Mouse (Mus musculus) urinary bladder, postnatal 10 days (tissue): Measurements from ENCODE around the gene Scrn2.

Experiments used
- DNase-seq: peaks from one replicate; pipeline ENCODE4 v3.0.0; 2022; ENCODE audit warnings: low spot score

The Scrn2 gene

GRCm38 (mm10) chr11:97029686-97030417 is at the start of gene Scrn2:
Gene Scrn2 (plus strand): TSS chr11:97029938.
- DNase-seq, result no peak

DNA sequence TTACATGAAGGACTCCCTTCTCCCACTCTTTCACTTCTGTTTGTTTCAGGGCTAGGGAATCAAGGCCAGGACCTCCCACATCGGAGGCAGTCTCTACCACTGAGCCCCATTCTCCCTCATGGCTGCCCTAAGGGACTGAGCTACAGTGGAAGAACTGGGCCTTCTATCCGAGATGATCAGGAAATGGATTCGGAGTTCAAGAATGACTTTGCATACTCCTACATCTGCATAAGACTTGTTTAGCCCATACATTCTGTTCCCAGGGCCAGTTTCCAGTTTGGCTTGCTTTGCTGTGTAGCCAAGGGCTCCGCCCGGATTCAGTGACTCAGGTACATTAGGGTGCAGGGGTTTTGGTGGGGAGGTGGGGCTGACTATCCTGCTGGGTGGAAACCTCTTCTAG is 49.7 kb upstream of the Scrn2 start:
- no peak for DNase-seq

DNA sequence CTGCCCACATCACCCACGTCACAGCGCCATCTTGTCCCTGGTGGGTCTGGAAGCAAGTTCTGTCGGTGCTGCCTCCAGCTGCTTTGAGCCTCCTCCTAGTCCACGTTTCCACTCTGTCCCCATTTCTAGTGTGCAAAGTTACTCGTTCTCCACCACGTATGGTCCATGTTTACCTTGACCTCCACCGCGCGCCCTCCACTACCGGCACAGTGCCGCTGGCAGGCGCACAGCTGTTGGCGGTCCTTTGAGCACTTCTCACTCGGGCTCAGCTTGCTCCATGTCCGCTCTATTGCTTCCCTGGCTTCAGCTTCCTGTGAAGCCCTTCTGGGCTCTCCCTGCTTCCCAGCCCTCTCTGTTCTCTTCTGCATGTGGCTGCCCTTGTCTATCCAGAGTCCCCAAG is 48.3 kb upstream of the Scrn2 start:
- no peak for DNase-seq

- peak; percentile 34 for DNase-seq
Measured at GRCm38 (mm10) chr11:96982355-96982754, 47.4 kb upstream of the Scrn2 start.

GRCm38 (mm10) chr11:96982859-96983258 is 46.9 kb upstream of the Scrn2 start, which contains the start of gene Sp2:
Gene Sp2 (minus strand): TSS chr11:96982959.
- no peak for DNase-seq

DNA sequence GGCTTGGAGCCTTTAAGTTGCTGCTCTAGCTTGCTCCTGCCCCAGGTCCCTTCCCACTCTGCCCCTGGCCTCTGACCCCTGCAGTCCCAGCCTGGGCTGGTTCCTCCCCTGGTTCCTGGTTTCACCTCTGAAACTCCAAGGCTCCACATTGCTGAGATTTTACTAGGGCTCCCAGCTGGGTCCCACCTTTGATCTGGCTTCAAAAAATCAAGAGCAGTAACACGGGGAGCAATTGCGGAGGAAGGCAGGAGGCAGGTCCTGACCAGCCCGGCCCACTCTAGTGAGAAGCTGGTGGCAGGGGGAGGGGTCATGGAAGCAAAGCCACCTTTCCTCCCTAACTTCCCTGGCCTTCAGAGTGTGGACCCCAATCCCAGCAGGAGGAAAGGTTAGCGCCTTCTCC is 44.8 kb upstream of the Scrn2 start:
- no peak for DNase-seq

GRCm38 (mm10) chr11:96986463-96986862 is 43.3 kb upstream of the Scrn2 start:
- no peak for DNase-seq

DNA sequence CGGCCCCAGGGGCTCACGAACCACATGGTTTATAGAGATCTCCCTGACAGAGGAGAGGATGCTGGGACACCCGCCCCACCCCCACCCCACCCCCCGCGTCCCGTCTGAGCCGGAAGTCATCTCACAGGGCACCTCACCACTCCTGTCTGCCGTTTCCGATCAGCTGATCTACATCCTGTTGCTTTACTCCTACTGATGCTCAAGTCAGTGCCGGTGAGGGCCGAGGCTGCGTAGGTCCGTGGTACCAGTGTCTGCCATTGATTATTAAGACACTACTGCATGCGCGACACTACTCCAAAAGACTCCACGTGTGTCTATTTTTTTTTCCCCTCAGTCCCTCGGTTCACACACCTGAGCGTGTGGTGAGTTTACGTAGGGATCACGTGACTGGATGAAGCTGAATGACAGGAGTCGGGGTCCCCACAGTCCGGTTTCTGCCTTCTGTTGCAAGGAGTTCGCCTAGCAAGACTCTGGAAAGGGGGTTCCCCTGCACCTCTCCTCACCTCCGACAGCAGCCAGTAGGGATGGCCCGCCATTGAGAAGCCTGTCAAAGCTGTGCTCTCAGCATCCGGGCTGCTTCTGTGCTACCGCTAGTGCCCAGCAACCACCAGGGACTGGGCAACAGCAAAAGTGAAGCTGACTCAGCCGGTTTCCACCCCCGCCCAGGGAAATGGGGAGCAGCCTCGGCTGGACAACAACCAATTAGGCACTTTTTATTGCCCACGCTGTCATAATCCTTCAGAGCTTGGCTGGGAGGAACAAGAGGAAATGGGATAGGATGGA is 41.7 kb upstream of the Scrn2 start:
- DNase-seq, result no peak

GRCm38 (mm10) chr11:96991501-96991900 is 38.2 kb upstream of the Scrn2 start:
- DNase-seq, result no peak

DNA sequence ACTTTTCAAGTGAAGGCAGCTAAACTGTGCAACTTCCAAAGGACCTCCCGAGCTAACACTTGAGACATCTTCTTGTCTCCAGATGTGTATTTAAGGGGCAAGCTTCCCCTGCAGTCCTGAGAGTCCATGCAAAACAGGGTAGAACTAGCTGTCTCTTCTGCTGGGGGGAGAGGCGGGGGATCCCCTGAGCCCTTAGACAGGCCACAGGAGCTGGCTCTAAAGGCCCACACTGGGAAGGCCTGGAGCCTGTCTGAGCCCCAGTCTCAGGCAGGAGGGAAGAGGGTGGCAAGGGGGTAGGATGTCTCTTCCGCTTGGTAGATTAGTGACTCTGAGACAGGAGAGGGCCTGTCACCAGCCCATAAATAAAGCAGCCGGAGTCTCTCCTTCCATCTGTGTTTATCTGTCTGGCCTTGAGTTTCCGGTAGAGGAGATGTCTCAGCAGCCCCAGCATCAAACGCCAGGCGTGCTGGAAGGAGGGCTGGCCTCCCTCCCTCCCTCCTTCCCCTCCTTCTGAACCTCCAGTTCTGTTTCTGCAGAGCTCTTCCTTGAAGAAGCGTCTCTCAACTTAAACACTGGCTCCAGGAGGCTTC is 36.9 kb upstream of the Scrn2 start:
- no peak for DNase-seq

- DNase-seq, result no peak
Measured at GRCm38 (mm10) chr11:96995031-96995430, 34.7 kb upstream of the Scrn2 start.

DNA sequence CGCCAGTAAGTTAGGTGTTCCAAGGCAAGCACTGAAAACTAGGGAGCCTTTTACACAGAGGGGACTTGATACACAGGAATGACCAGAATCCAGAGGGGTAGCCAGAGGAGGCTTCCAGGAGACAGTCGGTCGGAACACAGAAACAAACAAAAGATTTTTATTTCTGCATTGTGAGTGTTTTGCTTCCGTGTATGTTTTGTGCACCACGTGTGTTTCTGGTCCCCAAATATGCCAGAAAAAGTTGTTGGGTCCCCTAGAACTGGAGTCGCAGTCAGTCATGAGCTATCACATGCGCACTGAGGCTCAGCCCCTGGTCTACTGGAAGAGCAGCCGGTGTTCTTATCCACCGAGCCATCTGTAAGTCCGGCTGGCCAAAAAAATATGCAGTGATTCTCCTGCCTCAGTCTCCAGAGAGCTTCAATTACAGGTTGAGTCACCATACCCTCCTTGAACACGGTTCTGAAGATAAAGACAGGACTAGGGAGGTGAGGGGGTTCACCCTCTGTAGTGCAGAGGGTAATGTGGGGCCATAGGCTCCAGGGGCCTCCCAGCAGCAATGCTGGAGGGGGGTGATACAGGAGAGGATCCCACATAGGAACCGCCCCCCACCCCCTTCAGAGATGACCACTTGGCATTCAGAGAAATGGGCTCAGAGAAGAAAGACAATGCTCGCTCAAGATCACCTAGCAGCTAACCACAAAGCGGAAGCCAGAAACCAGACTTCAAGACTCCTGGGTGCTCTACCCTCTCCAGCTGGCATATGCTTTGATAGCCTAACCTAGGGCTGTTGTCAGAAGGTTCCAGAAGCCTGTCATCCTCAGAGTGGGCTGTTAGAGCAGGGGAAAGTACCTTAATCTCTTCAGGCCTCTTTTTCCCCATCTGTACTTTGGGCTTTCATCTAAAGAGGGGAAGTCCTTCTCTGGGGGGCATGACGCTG is 33.6 kb upstream of the Scrn2 start:
- DNase-seq, result no peak

GRCm38 (mm10) chr11:96996773-96997379 is 32.9 kb upstream of the Scrn2 start:
- DNase-seq, result no peak

DNA sequence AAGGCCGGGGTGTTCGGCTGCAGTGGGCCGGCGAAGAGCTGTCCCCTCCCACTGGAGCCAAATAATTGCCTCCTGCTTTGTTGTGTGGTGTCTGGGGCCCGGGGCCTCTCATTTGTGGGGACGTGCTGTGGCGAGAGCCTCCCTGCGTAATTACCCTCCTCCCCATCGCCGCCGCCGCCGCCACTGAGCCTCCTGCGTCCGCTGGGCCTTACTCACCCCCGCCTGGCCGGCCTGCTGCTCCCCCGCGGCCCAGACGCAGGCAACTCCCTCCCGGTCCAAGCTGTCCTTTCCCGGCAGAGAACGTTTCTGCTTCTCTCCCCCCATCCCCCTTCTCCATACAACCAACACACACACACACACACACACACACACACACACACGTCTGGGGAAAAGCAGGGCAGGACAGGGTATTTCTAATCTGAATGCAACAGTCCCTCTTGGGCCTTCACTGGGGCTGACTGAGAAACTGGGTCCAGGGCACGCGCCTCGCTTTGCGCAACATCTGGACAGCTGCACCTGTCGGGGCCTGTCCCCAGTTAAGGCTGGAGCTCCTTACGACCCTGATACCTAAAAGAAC is 32.3 kb upstream of the Scrn2 start:
- DNase-seq, result no peak

- no peak for DNase-seq
Measured at GRCm38 (mm10) chr11:97003170-97003569, 26.6 kb upstream of the Scrn2 start.

DNA sequence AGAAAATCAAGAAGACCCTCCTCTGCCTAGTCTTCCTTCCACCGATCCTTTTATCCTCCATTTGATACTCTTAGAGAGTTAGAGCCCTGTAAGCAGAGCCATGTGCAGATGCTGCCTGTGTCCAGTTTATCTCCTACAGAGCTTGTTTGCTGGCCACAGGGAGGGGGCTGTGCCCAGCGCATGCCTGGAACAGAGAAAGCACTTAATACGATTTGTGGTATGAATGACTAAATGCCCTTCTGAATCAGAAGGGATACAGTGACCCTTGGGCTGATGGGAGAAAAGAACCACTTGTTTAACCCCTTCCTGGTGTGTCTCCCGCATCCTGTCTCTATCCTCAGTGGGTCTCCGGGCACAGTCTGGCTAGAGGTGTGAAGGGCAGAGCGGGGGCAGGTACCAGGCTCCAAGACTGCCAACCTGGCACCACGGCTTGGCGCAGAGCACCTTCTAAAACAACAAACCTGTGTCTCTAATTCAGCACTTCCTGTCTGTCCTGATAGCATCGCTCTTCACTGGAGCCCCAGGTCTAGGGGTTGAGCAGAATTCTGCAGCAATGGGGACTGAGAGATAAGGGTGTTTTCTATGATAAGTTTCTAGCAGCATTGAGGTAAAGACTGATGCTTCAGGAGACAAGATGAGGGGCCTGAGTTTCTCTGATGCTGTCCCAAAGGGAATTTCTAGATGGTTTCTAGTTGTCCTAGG is 22.5 kb upstream of the Scrn2 start:
- no peak for DNase-seq

- DNase-seq, result no peak
Measured at GRCm38 (mm10) chr11:97009198-97009790, 20.4 kb upstream of the Scrn2 start.

DNA sequence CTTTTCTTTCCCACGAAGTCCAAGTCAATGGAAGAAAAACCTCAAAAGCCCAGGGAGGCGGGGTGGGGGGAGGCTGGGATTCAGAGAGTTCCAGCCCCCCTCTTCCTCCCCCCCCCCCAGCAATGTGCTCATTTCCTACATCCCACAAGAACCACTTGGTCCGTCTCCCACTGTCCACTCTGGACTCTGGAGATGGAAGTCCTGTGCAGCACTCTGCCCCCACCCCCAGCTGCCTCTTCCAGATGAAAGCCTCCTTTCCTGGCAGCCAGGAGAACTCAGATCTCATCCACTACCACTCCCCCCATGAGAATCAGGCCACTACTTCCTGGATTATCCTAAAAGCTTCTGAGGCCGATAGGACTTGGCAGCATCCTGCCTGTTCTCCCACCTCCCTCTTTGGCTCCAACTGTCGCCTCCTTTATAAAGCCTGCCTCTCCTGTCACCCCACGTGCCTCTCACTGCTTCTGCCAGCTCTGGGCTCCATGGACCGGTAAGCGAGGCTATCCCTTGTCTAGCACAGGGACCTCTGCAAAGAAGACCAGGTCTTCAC is 16.5 kb upstream of the Scrn2 start, which contains the start of gene Sp6:
Gene Sp6 (plus strand): TSS at position 274 of the 550 bp plus-strand sequence.
- no peak for DNase-seq

DNA sequence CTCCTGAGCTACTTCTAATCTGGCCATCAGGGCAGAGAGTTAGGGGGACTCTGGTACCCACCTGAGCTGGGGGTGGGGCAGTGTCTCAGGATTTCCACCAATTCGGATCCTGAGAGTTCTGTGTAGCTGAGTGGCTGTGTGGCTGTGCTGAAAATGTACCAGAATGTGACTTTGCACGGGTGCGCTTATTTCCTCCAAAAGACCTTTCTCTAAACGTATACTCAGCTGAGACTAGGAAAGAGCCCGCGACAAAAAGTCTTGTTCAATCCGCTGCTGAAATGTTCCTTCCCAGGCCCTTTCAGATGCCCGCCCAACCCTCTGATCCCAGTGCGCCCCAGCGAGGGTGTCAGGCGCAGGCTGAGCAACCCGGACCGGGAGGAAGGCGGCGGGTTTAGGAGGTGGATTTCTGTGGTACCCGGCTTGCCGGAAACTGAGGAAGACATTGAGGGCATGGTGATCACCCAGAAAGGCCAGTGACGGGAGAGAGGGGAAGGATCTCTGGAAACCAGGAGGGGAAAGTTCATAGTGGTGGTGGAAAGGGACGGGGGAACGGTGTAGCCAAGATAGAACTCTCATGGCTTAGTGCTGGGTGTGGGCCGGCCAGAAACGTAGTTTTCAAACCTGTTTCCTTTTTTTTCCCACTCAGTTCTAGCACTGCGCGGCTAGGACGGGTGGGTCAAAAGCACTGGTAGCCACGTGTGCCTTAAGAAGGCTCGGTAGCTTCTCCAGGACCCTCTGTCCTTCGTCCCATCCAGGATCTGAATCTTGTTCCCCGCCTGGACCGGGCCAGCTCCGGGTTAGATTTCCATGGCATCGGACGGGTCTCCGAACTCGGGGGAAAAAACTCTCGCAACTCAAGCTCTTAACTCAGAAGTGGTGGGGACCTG is 11.8 kb upstream of the Scrn2 start:
- DNase-seq, result no peak
